Mouse (Mus musculus): Measurements from ENCODE around the gene Mms22l. TPM values are rescaled to one million over a fixed set of nuclear protein-coding genes. Genes with fewer than 3 reads are reported as not detected.
"Not testable (repeated sequence)": the region's sequence is repeated elsewhere in the genome, so short reads cannot be mapped to it uniquely, and the experiment has no call there.

The Mms22l gene
- polyA plus RNA-seq, 1 experiment from 2014 or later, result 33.5 TPM

DNA sequence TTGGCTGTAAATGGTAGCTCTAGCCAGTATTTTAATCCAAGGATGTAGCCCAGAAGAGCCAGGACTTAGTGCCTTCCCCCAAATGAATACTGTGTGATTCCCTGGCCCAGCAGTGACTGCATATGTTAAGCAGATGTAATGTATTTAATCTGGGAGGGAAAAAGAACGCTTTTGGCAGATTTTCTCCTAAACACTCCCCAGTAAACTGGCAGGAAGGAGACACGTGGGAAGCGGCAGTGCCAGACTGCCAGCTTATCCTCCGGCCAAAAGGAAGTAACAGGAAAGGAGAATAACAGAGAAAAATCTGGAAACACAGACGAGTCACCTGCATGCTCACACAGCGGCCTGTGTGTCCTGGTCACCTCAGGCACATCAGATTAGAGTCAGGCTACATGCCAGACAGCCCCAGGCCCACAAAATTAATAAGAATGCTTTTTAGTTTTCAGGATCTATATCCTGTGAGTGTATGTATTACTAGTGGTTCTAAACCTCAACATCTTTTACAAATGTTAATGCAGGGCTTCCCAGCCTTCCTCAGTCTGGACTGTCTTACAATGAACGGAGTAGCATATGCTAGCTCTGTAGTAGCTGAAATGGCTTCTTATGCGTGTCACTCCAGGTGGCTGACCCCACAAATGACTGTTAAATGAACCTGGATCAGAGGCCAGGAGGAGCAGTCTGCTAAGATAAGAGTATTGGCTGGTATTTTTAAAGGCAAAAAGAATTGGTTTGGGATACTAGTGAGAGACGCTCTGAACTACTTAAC is 125.4 kb downstream of the Mms22l start:
- no peak overlapping the region for H3K4me3 ChIP-seq
- 82% methylated on average over 9 of the region's 9 CpGs for WGBS
- 0 out of 2 replicates have a peak, but pooled peaks cover 3% of the 10 kb centered on the region for H3K36me3 ChIP-seq
- no peaks in the 10 kb centered on the region for H3K4me1 ChIP-seq
- no peak overlapping the region for H3K9ac ChIP-seq (replicated peaks)
- no peak overlapping the region for H3K27ac ChIP-seq (replicated peaks)
- no peaks in the 10 kb centered on the region for H3K9me3 ChIP-seq
- no peaks in the 10 kb centered on the region for H3K27me3 ChIP-seq
- ATAC-seq (ENCODE audit: low FRiP score, low read depth), result no peak
- no peak overlapping the region for H3K4me2 ChIP-seq (replicated peaks)

DNA sequence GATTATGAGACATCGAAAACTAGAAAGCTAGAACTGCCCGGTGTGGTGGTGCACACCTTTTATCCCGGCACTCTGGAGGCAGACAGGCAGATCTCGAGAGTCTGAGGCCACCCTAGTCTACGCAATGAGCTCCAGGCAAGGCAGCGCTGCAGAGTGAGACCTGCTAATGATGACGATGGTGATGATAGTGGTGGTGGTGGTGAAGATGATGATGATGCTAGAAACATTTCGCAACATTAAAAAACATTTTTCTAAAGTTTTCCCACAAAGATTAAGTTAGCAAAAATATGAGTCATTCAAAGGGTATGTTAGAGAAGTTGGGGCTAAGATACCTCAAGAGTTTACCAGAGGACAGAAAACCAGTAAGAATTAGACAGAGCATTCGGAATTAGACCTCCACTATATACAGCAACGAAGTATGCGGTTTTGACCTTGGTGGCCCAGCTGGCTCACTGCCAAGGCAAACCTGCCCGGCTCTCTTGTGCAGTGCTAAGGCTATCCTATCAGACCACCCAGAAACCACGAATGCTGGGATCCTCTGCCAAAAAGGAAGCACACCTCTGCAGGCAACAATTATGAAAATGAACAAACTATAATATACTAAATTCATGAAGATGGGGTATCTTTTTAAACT is 129.8 kb downstream of the Mms22l start:
- 86% methylated on average over 13 of the region's 13 CpGs for WGBS
- Histone ChIP-seq H3K4me3 (no peak overlapping the region), H3K4me2 (replicated peaks) (no peak overlapping the region), H3K27me3 (no peaks in the 10 kb centered on the region), H3K4me1 (peaks cover under 1% of the 10 kb centered on the region; the same call in 1 of the 2 replicates), H3K36me3 (no peaks in the 10 kb centered on the region), H3K9me3 (no peaks in the 10 kb centered on the region), H3K9ac (replicated peaks) (no peak overlapping the region), H3K27ac (replicated peaks) (no peak overlapping the region)
- no peak for ATAC-seq (ENCODE audit: low FRiP score, low read depth)

DNA sequence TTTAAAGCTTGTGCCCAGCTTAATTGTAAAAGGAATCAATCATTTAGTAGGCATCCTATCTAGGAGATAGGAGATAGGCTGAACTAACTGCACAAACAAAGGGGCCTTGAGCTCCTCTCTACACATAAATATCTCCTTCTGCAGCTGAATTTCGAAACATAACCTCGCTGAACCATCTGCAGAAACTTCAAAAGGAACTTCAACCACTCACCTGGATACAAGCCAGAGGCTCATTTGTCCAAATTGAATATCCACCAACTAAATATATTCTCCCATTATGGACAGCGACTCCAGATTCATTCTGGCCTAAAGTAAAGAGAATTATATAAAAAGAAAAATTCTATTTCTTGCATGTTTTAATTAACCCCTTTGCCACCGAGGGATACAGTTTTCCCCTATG is 130.4 kb downstream of the Mms22l start:
- H3K4me2 ChIP-seq (replicated peaks), result no peak overlapping the region
- no peak overlapping the region for H3K9ac ChIP-seq (replicated peaks)
- peaks cover 6% of the 10 kb centered on the region; the same call in 1 of the 2 replicates for H3K4me1 ChIP-seq
- no peak for ATAC-seq (ENCODE audit: low FRiP score, low read depth)
- no peaks in the 10 kb centered on the region for H3K27me3 ChIP-seq
- no peaks in the 10 kb centered on the region for H3K36me3 ChIP-seq
- H3K27ac ChIP-seq (replicated peaks), result no peak overlapping the region
- H3K9me3 ChIP-seq, result no peaks in the 10 kb centered on the region
- no peak overlapping the region for H3K4me3 ChIP-seq
- 84% methylated on average over 4 of the region's 4 CpGs for WGBS

DNA sequence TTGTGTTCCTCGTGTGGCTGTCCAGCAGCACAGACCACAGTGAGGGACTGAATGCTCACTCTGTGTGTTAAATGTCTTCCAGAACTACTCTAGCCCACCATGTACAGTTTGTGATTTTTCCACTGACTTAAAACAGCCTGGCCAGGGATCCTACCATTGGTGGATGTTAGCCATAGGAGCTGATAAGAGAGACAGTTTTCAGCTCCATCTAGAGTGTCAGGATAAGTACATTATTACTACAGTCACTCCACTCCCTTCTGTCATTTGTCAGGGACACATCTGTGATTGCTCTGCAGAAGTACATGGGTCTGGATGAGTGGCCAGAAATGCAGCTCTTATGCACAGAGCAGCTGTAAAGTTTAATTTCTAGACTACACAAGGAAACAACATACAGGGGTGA is 131.6 kb downstream of the Mms22l start:
- Histone ChIP-seq H3K27ac (replicated peaks) (no peak overlapping the region), H3K9me3 (no peaks in the 10 kb centered on the region), H3K9ac (replicated peaks) (no peak overlapping the region), H3K4me3 (no peak overlapping the region), H3K4me1 (peaks cover 6% of the 10 kb centered on the region; the same call in 1 of the 2 replicates), H3K27me3 (no peaks in the 10 kb centered on the region), H3K4me2 (replicated peaks) (no peak overlapping the region), H3K36me3 (no peaks in the 10 kb centered on the region)
- ATAC-seq (ENCODE audit: low FRiP score, low read depth), result no peak
- WGBS, result 73% methylated on average over 1 of the region's 1 CpGs

DNA sequence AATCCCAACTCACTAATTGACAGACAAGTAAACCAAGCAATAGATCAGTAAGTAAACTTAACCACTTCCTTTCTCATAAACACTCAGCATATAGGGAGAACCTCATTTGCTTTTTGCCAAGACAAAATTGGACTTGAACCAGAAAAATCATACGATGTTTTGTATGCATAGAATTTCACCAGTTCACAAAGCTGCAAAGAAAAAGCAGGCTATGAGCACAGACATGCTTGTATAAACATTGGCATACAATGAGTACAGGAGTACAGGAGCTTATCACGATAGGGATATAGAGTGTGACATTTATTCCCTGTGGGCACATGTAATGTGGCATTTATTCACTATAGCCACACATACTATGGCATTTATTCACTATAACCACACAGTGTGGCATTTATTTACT is 134.2 kb downstream of the Mms22l start:
- H3K36me3 ChIP-seq, result no peaks in the 10 kb centered on the region
- WGBS, result 82% methylated on average over 2 of the region's 2 CpGs
- H3K27ac ChIP-seq (replicated peaks), result peak overlapping the region; percentile 69; the same call in 1 of the 2 replicates
- H3K9ac ChIP-seq (replicated peaks), result no peak overlapping the region
- ATAC-seq (ENCODE audit: low FRiP score, low read depth), result no peak
- peaks cover 6% of the 10 kb centered on the region; the same call in 1 of the 2 replicates for H3K4me1 ChIP-seq
- no peak overlapping the region for H3K4me2 ChIP-seq (replicated peaks)
- H3K9me3 ChIP-seq, result no peaks in the 10 kb centered on the region
- H3K4me3 ChIP-seq, result no peak overlapping the region
- H3K27me3 ChIP-seq, result no peaks in the 10 kb centered on the region

DNA sequence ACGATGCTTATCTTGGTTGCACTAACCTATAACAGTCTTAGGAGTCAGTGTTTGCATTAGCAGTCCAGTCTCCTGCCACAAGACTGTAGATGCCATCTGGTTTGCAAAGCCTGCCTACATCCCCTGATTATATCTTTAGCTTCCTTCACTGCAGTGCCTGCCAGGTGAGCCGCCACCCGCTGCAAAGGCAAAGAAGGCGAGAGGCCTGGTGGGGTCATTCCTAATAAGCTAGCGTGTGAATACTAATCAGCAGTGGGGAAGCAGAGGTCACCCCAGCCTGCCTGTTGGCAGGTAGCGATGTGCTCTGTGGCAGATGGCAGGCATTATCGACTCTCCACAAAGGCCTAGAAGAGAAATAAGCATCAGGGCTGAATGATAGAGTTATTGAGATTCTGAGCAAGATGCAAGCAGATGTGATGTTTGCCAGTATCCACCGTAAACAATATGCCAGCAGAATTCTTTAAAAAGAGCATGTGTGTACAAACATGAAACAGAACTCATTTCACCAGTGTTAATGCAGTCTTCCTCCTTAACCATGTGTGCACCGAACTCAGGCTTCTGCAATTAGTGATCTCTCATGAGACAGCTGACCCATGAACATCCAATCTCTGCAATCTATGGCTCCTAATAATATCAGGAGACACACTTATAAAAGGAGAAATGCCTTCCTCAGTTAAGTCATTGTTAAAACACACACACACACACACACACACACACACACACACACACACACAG is 135.1 kb downstream of the Mms22l start:
- ATAC-seq (ENCODE audit: low FRiP score, low read depth), result peak; percentile 80
- Histone ChIP-seq H3K27me3 (no peaks in the 10 kb centered on the region), H3K4me3 (no peak overlapping the region), H3K27ac (replicated peaks) (peak overlapping the region; percentile 69), H3K4me2 (replicated peaks) (no peak overlapping the region), H3K4me1 (peaks cover 6% of the 10 kb centered on the region; the same call in 1 of the 2 replicates), H3K9me3 (no peaks in the 10 kb centered on the region), H3K9ac (replicated peaks) (no peak overlapping the region), H3K36me3 (no peaks in the 10 kb centered on the region)
- 48% methylated on average over 9 of the region's 9 CpGs for WGBS

DNA sequence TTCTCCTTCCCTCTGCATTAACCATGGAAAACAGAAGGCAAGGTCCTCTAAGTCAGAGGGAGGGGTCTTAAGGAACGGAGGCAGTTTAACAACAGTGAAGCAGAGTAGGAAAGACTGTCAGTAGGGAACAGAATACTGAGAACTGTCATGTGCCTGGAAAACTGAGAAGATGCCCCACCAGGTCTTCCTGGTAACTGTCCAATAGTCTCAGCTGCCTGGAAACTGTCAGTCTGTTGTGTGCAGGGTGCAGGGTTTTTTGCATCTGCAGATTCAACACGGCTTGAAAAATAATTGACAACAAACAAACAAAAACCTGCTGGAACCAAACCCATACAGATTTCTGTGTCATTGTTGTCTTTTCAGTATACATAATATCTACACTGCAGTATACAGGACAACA is 146.1 kb downstream of the Mms22l start:
- H3K27me3 ChIP-seq, result no peaks in the 10 kb centered on the region
- H3K4me3 ChIP-seq, result no peak overlapping the region
- ATAC-seq (ENCODE audit: low FRiP score, low read depth), result no peak
- no peaks in the 10 kb centered on the region for H3K9me3 ChIP-seq
- H3K27ac ChIP-seq (replicated peaks), result no peak overlapping the region
- no peak overlapping the region for H3K4me2 ChIP-seq (replicated peaks)
- 89% methylated on average over 2 of the region's 2 CpGs for WGBS
- H3K4me1 ChIP-seq, result no peaks in the 10 kb centered on the region
- no peak overlapping the region for H3K9ac ChIP-seq (replicated peaks)
- no peaks in the 10 kb centered on the region for H3K36me3 ChIP-seq

DNA sequence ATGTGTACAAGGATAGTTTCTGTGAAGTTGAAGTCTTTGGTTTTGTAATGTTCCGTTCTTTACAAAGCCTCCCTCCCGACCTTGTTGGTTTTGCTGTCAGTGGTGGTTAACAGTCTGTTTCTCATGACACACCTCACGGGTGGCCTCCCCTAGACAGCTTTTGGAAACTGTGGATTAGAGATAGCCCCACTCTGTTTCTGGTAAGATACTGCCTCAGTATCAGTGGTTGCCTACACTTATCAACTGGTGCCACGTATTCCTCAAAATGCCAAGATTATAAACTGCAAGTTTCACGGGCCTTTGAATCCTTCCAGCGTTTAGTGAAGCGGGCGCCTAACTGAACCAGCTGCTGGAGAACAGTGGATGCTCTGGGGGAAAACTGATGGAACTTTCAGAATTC is 148.5 kb downstream of the Mms22l start:
- H3K27ac ChIP-seq (replicated peaks); H3K4me3 ChIP-seq: not testable (repeated sequence)
- WGBS, result 94% methylated on average over 7 of the region's 8 CpGs

More for the DNA sequence above, 148.5 kb downstream of the Mms22l start:
- not testable (repeated sequence) for H3K9ac ChIP-seq (replicated peaks); H3K9me3 ChIP-seq; H3K36me3 ChIP-seq; H3K27me3 ChIP-seq; ATAC-seq (ENCODE audit: low FRiP score, low read depth); H3K4me1 ChIP-seq; H3K4me2 ChIP-seq (replicated peaks)

Data from midbrain, embryonic 12.5 days (tissue).